Mouse (Mus musculus): ENCODE results near the gene Dgat2. TPM values are rescaled to one million over a fixed set of nuclear protein-coding genes. Genes with fewer than 3 reads are reported as not detected.

Gene Dgat2
- polyA plus RNA-seq, 1 experiment from 2014 or later = 9.7 TPM

- no peaks in the 10 kb centered on the region for H3K27me3 ChIP-seq
- H3K9ac ChIP-seq (replicated peaks) = no peak overlapping the region
- WGBS = 94% methylated on average over 8 of the region's 8 CpGs
- no peaks in the 10 kb centered on the region for H3K36me3 ChIP-seq
- H3K27ac ChIP-seq (replicated peaks) = no peak overlapping the region
- no peak for ATAC-seq (ENCODE audit: low FRiP score, low read depth)
- H3K4me2 ChIP-seq (replicated peaks) = no peak overlapping the region
- peaks cover 5% of the 10 kb centered on the region; the same call in 1 of the 2 replicates for H3K9me3 ChIP-seq
- no peak overlapping the region for H3K4me3 ChIP-seq
- H3K4me1 ChIP-seq = peaks cover 8% of the 10 kb centered on the region
Measured at GRCm38 (mm10) chr7:99128965-99129364, 53.6 kb downstream of the Dgat2 start.

- ATAC-seq (ENCODE audit: low FRiP score, low read depth) = no peak
- no peak overlapping the region for H3K4me2 ChIP-seq (replicated peaks)
- H3K36me3 ChIP-seq = no peaks in the 10 kb centered on the region
- H3K27ac ChIP-seq (replicated peaks) = no peak overlapping the region
- no peak overlapping the region for H3K9ac ChIP-seq (replicated peaks)
- WGBS = 50% methylated on average over 10 of the region's 10 CpGs
- H3K4me3 ChIP-seq = no peak overlapping the region
- peaks cover 8% of the 10 kb centered on the region for H3K4me1 ChIP-seq
- peaks cover 5% of the 10 kb centered on the region; the same call in 1 of the 2 replicates for H3K9me3 ChIP-seq
- no peaks in the 10 kb centered on the region for H3K27me3 ChIP-seq
Measured at GRCm38 (mm10) chr7:99128020-99128950, 54.2 kb downstream of the Dgat2 start.

GRCm38 (mm10) chr7:99126057-99126456 is 56.5 kb downstream of the Dgat2 start:
- Histone ChIP-seq H3K9ac (replicated peaks) (no peak overlapping the region), H3K9me3 (peaks cover 5% of the 10 kb centered on the region; the same call in 1 of the 2 replicates), H3K4me1 (peaks cover 8% of the 10 kb centered on the region), H3K4me3 (no peak overlapping the region), H3K27ac (replicated peaks) (no peak overlapping the region), H3K36me3 (no peaks in the 10 kb centered on the region), H3K27me3 (no peaks in the 10 kb centered on the region), H3K4me2 (replicated peaks) (no peak overlapping the region)
- no peak for ATAC-seq (ENCODE audit: low FRiP score, low read depth)
- WGBS = 85% methylated on average over 8 of the region's 8 CpGs

GRCm38 (mm10) chr7:99122651-99123050 is 59.9 kb downstream of the Dgat2 start:
- Histone ChIP-seq H3K9me3 (peaks cover 5% of the 10 kb centered on the region; the same call in 1 of the 2 replicates), H3K27ac (replicated peaks) (no peak overlapping the region), H3K27me3 (no peaks in the 10 kb centered on the region), H3K36me3 (no peaks in the 10 kb centered on the region), H3K4me3 (no peak overlapping the region), H3K4me2 (replicated peaks) (no peak overlapping the region), H3K4me1 (peaks cover 5% of the 10 kb centered on the region; the same call in 1 of the 2 replicates), H3K9ac (replicated peaks) (no peak overlapping the region)
- 71% methylated on average over 5 of the region's 5 CpGs for WGBS
- ATAC-seq (ENCODE audit: low FRiP score, low read depth) = no peak

- no peaks in the 10 kb centered on the region for H3K27me3 ChIP-seq
- ATAC-seq (ENCODE audit: low FRiP score, low read depth) = no peak
- no peak overlapping the region for H3K27ac ChIP-seq (replicated peaks)
- peaks cover 5% of the 10 kb centered on the region; the same call in 1 of the 2 replicates for H3K9me3 ChIP-seq
- WGBS = 92% methylated on average over 5 of the region's 5 CpGs
- H3K4me1 ChIP-seq = no peaks in the 10 kb centered on the region
- H3K9ac ChIP-seq (replicated peaks) = no peak overlapping the region
- H3K4me2 ChIP-seq (replicated peaks) = no peak overlapping the region
- no peaks in the 10 kb centered on the region for H3K36me3 ChIP-seq
- H3K4me3 ChIP-seq = no peak overlapping the region
Measured at GRCm38 (mm10) chr7:99120865-99121521, 61.5 kb downstream of the Dgat2 start.

GRCm38 (mm10) chr7:99120082-99120481 is 62.4 kb downstream of the Dgat2 start:
- Histone ChIP-seq H3K4me1 (no peaks in the 10 kb centered on the region), H3K36me3 (no peaks in the 10 kb centered on the region), H3K9me3 (peaks cover 4% of the 10 kb centered on the region; the same call in 1 of the 2 replicates), H3K9ac (replicated peaks) (no peak overlapping the region), H3K27ac (replicated peaks) (no peak overlapping the region), H3K4me3 (no peak overlapping the region), H3K4me2 (replicated peaks) (no peak overlapping the region), H3K27me3 (no peaks in the 10 kb centered on the region)
- 80% methylated on average over 4 of the region's 4 CpGs for WGBS
- ATAC-seq (ENCODE audit: low FRiP score, low read depth) = no peak

- Histone ChIP-seq H3K9me3 (no peaks in the 10 kb centered on the region), H3K36me3 (no peaks in the 10 kb centered on the region), H3K4me2 (replicated peaks) (no peak overlapping the region), H3K4me3 (no peak overlapping the region), H3K4me1 (no peaks in the 10 kb centered on the region), H3K9ac (replicated peaks) (no peak overlapping the region), H3K27me3 (no peaks in the 10 kb centered on the region), H3K27ac (replicated peaks) (no peak overlapping the region)
- no peak for ATAC-seq (ENCODE audit: low FRiP score, low read depth)
- 70% methylated on average over 3 of the region's 3 CpGs for WGBS
Measured at GRCm38 (mm10) chr7:99116781-99117180, 65.7 kb downstream of the Dgat2 start.

- Histone ChIP-seq H3K27me3 (no peaks in the 10 kb centered on the region), H3K27ac (replicated peaks) (no peak overlapping the region), H3K4me1 (no peaks in the 10 kb centered on the region), H3K9ac (replicated peaks) (no peak overlapping the region), H3K4me2 (replicated peaks) (no peak overlapping the region), H3K4me3 (no peak overlapping the region), H3K9me3 (no peaks in the 10 kb centered on the region), H3K36me3 (no peaks in the 10 kb centered on the region)
- ATAC-seq (ENCODE audit: low FRiP score, low read depth) = no peak
- WGBS = 91% methylated on average over 16 of the region's 16 CpGs
Measured at GRCm38 (mm10) chr7:99114006-99114726, 68.4 kb downstream of the Dgat2 start.

- H3K4me2 ChIP-seq (replicated peaks) = no peak overlapping the region
- no peak for ATAC-seq (ENCODE audit: low FRiP score, low read depth)
- no peaks in the 10 kb centered on the region for H3K36me3 ChIP-seq
- 56% methylated on average over 3 of the region's 3 CpGs for WGBS
- no peak overlapping the region for H3K9ac ChIP-seq (replicated peaks)
- no peaks in the 10 kb centered on the region for H3K9me3 ChIP-seq
- no peaks in the 10 kb centered on the region for H3K27me3 ChIP-seq
- peaks cover 2% of the 10 kb centered on the region for H3K4me1 ChIP-seq
- no peak overlapping the region for H3K27ac ChIP-seq (replicated peaks)
- no peak overlapping the region for H3K4me3 ChIP-seq
Measured at GRCm38 (mm10) chr7:99107566-99107965, 75.0 kb downstream of the Dgat2 start.

- H3K4me1 ChIP-seq = peaks cover 10% of the 10 kb centered on the region
- no peak for ATAC-seq (ENCODE audit: low FRiP score, low read depth)
- WGBS = 67% methylated on average over 4 of the region's 4 CpGs
Measured at GRCm38 (mm10) chr7:99106714-99107270, 75.7 kb downstream of the Dgat2 start.

More at GRCm38 (mm10) chr7:99106714-99107270, 75.7 kb downstream of the Dgat2 start:
- H3K9ac ChIP-seq (replicated peaks) = no peak overlapping the region
- H3K9me3 ChIP-seq = no peaks in the 10 kb centered on the region
- H3K27ac ChIP-seq (replicated peaks) = no peak overlapping the region
- no peaks in the 10 kb centered on the region for H3K36me3 ChIP-seq
- no peaks in the 10 kb centered on the region for H3K27me3 ChIP-seq
- H3K4me2 ChIP-seq (replicated peaks) = no peak overlapping the region
- H3K4me3 ChIP-seq = no peak overlapping the region

Data from midbrain, embryonic 12.5 days (tissue).